In the genomic region with DNA sequence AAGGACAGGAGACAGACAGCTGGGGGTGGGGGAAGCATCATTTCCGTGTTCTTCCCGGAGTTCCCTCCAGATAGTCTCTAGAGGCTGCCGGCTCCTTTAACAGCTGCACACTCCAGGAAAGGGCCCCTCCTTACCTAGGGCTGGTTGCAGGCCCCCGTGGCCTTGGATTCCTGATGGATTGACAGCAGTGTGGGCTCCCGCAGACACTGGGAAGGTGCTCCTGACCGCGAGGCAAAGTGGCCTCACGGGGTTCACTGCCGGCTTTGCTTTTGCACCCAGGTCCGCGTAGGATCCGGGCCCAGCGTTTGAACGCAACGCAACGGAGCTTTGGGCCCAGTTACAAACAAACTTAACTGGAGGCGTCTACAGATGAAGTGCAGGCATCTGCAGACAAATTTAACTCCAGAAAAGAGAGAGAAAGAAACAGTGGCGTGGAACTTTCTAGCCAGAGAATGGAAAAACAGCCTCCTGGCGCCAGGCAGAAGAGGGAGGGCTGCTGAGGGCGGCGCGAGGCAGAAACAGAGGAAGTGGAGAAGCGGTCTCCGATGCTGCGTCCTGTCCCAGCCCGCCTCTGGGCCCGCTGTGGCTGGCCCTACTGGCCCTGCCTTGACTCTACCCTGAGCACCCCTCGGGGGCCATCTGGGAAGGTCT, we compare ENCODE assay signal across 8 mouse cellular contexts. TPM values are rescaled to one million over a fixed set of nuclear protein-coding genes. Genes with fewer than 3 reads are reported as not detected.
DNase-seq lines count a peak whose midpoint lies in the region; ATAC-seq and TF ChIP-seq lines count a peak whose summit lies in the region.

Gene Calhm2 (minus strand): TSS at position 524 of the 651 bp plus-strand sequence.

- no peaks in the 10 kb centered on the region for H3K79me2 ChIP-seq in heart, adult 2 months (replicated peaks; ENCODE audit: control insufficient read depth, insufficient read depth, low read length)

- no peaks in the 10 kb centered on the region for H3K36me3 ChIP-seq in heart, adult 2 months (ENCODE audit: control insufficient read depth, insufficient read depth, low read length)
- peaks cover 15% of the 10 kb centered on the region for H3K36me3 ChIP-seq in kidney, embryonic 14.5 days (ENCODE audit: control insufficient read depth, insufficient read depth, low read length)
- peaks cover 7% of the 10 kb centered on the region for H3K36me3 ChIP-seq in liver, embryonic 13.5 days

- peak within 1 kb of the TSS; percentile 93 for H3K27ac ChIP-seq in heart, adult 2 months
- peak within 1 kb of the TSS; percentile 64 for H3K27ac ChIP-seq in kidney, embryonic 14.5 days (ENCODE audit: low read depth, low read length)
- peak within 1 kb of the TSS; percentile 63 for H3K27ac ChIP-seq in liver, embryonic 13.5 days

- intact Hi-C loops in heart, adult 2 months (cut with DNase I) = loop anchor here (2.0 kb wide), 2 partner anchors 15 to 443 kb away; no protein-coding TSS in a partner anchor

- no peak for TF ChIP-seq EP300 in heart, adult 2 months (IDR thresholded peaks at IDR 0.05; ENCODE audit: insufficient read depth, low read depth, low read length)

- peak within 1 kb of the TSS; percentile 69 for H3K9ac ChIP-seq in heart, adult 2 months (ENCODE audit: low read depth, low read length)
- peak within 1 kb of the TSS; percentile 61 for H3K9ac ChIP-seq in kidney, embryonic 14.5 days (ENCODE audit: low read depth, low read length)
- H3K9ac ChIP-seq in liver, embryonic 13.5 days = peak within 1 kb of the TSS; percentile 60

- H3K4me2 ChIP-seq in kidney, embryonic 14.5 days (replicated peaks; ENCODE audit: low read depth, low read length) = peak within 1 kb of the TSS; percentile 68
- peak within 1 kb of the TSS; percentile 58 for H3K4me2 ChIP-seq in liver, embryonic 13.5 days

- no peaks in the 10 kb centered on the region for H3K9me3 ChIP-seq in kidney, embryonic 14.5 days (ENCODE audit: control insufficient read depth, low read length)
- H3K9me3 ChIP-seq in liver, embryonic 13.5 days (replicated peaks) = no peaks in the 10 kb centered on the region

- TF ChIP-seq CTCF in heart, adult 2 months (IDR thresholded peaks at IDR 0.05) = no peak

- H3K4me3 ChIP-seq in heart, adult 2 months = peak within 1 kb of the TSS; percentile 76
- peak within 1 kb of the TSS; percentile 32 for H3K4me3 ChIP-seq in kidney, embryonic 14.5 days (ENCODE audit: low read length)
- H3K4me3 ChIP-seq in liver, embryonic 13.5 days (replicated peaks) = peak within 1 kb of the TSS; percentile 49

- peak; percentile 59 for TF ChIP-seq POLR2A in heart, adult 2 months (IDR thresholded peaks at IDR 0.05; ENCODE audit: insufficient read depth, low read depth, low read length)

- WGBS in heart, adult 2 months = 3% methylated on average over 28 of the region's 28 CpGs
- 3% methylated on average over 27 of the region's 28 CpGs for WGBS in kidney, embryonic 14.5 days
- 2% methylated on average over 28 of the region's 28 CpGs for WGBS in liver, embryonic 13.5 days (ENCODE audit: insufficient replicate concordance)

- H3K27me3 ChIP-seq in heart, adult 2 months (ENCODE audit: control insufficient read depth, insufficient read depth, low read length) = no peaks in the 10 kb centered on the region
- H3K27me3 ChIP-seq in kidney, embryonic 14.5 days (ENCODE audit: control insufficient read depth, insufficient read depth, low read length) = no peaks in the 10 kb centered on the region; the same call in 1 of the 2 replicates
- H3K27me3 ChIP-seq in liver, embryonic 13.5 days = peaks cover 24% of the 10 kb centered on the region

- peaks cover 7% of the 10 kb centered on the region for H3K4me1 ChIP-seq in heart, adult 2 months (ENCODE audit: control insufficient read depth, insufficient read depth, low read length)
- H3K4me1 ChIP-seq in kidney, embryonic 14.5 days (ENCODE audit: control insufficient read depth, insufficient read depth, low read length) = peaks cover 16% of the 10 kb centered on the region; the same call in 1 of the 2 replicates
- H3K4me1 ChIP-seq in liver, embryonic 13.5 days (replicated peaks) = peaks cover 33% of the 10 kb centered on the region

- DNase-seq in layer of hippocampus, adult 11-12 months (ENCODE audit: low spot score) = peak; percentile 58
- no peak for DNase-seq in layer of hippocampus, adult 9-10 months (ENCODE audit: low spot score)
- peak; percentile 49 for DNase-seq in embryo, embryonic 10.5 days (ENCODE audit: low spot score)
- peak; percentile 81 to 82 for DNase-seq in heart, adult 2 months
- no peak for DNase-seq in liver, embryonic 13.5 days
- DNase-seq in natural killer cell, adult 2 months (ENCODE audit: low spot score in 2 of 2) = peak; percentile 38 to 42
- DNase-seq in telencephalon, adult 2 months (ENCODE audit: low read depth, low spot score) = peak; percentile 78

- peak; percentile 58 for ATAC-seq in kidney, embryonic 14.5 days (ENCODE audit: low FRiP score, low TSS enrichment)
- ATAC-seq in liver, embryonic 13.5 days (ENCODE audit: low read depth) = 0 out of 2 replicates have a peak, but pooled peaks have one; percentile 32

RNA-seq across cellular contexts. Expression of gene Calhm2, which starts in this region (rescaled TPM):
- 1 to 10 TPM; 3.7 to 4.5 TPM for total RNA-seq in heart, adult 2 months (2021)
- 7.1 and 7.5 TPM in 2 replicates for polyA plus RNA-seq in heart, adult 2 months (2012; rRNA removed)
- polyA plus RNA-seq in kidney, embryonic 14.5 days (2014; fragmentation: Nextera tagmentation; extraction: Ambion mirVana) = 1.9 and 3.8 TPM in 2 replicates
- 1.6 and 1.9 TPM in 2 replicates for polyA plus RNA-seq in liver, embryonic 13.5 days (2015; fragmentation: Nextera tagmentation; extraction: Ambion mirVana)

Comparison
In these comparisons a context has a peak if more than half of its experiments do, and no peak if none do; other contexts are left out.
1. DNase-seq: peak in layer of hippocampus, adult 11-12 months (single experiment), embryo, embryonic 10.5 days (single experiment), heart, adult 2 months (2 of 2), natural killer cell, adult 2 months (2 of 2) and telencephalon, adult 2 months (single experiment); none in layer of hippocampus, adult 9-10 months (single experiment) and liver, embryonic 13.5 days (single experiment).
2. Peak in every context shown above with its lines, with median percentiles within 50 percentile points of each other: H3K27ac ChIP-seq, H3K4me3 ChIP-seq and H3K9ac ChIP-seq.